Mouse (Mus musculus) liver, embryonic 12.5 days (tissue): Measurements from ENCODE around the gene Acyp1. TPM values are rescaled to one million over a fixed set of nuclear protein-coding genes. Genes with fewer than 3 reads are reported as not detected.

Source experiments
- microRNA-seq: library from miRNA; unstranded; fragments of <30 nt; microRNA quantifications from one replicate; pipeline ENCODE4, GENCODE M21; 2017
- polyA plus RNA-seq: library from polyadenylated mRNA; unstranded; fragments of >200 nt; fragmentation: Nextera tagmentation; extraction: Ambion mirVana; gene quantifications from 2 replicates; pipeline ENCODE4 v1.2.1, GENCODE M21; 2016

Acyp1 gene
- polyA plus RNA-seq, 1 experiment from 2014 or later, result 76.1 TPM

Small RNAs within 50 kb of the gene (microRNA-seq; reads per million reads assigned to microRNA genes)
- gene Mir6938, result not detected

Other genes starting within 250 kb of the Acyp1 start
- 3.9 and 4.1 TPM in 2 replicates for gene Prox2, start 177.7 kb downstream of the Acyp1 start, polyA plus RNA-seq
- gene Dlst, start 177.6 kb downstream of the Acyp1 start, polyA plus RNA-seq, result 99.5 and 104 TPM in 2 replicates
- 0.57 and 0.60 TPM in 2 replicates for gene Rps6kl1, start 137.2 kb downstream of the Acyp1 start, polyA plus RNA-seq
- 0.97 and 1.6 TPM in 2 replicates for gene Pgf, start 110.6 kb downstream of the Acyp1 start, polyA plus RNA-seq
- gene Eif2b2, start 69.0 kb downstream of the Acyp1 start, polyA plus RNA-seq, result 53.4 and 60.9 TPM in 2 replicates
- gene Mlh3, start 17.8 kb downstream of the Acyp1 start, polyA plus RNA-seq, result 4.0 and 4.4 TPM in 2 replicates
- 0.12 and 0.14 TPM in 2 replicates for gene Zc2hc1c, start 153 bp upstream of the Acyp1 start, polyA plus RNA-seq
- gene Nek9, start 50.9 kb upstream of the Acyp1 start, polyA plus RNA-seq, result 11.6 and 12.1 TPM in 2 replicates
- 194 and 195 TPM in 2 replicates for gene Tmed10, start 86.4 kb upstream of the Acyp1 start, polyA plus RNA-seq
- 1.4 and 1.5 TPM in 2 replicates for gene Fos, start 185.5 kb upstream of the Acyp1 start, polyA plus RNA-seq